Mouse (Mus musculus) heart, embryonic 11.5 days (tissue): ENCODE results near the gene Stip1. TPM values are rescaled to one million over a fixed set of nuclear protein-coding genes. Genes with fewer than 3 reads are reported as not detected.

ENCODE experiments used
- ATAC-seq: fragments of 200-750 bp; cut with Nextera tagmentation; replicated peaks from 2 replicates; pipeline ENCODE4 v1.8.0; 2017; ENCODE audit warnings: moderate library complexity; ENCODE audit not compliant: insufficient number of reproducible peaks, low FRiP score, low TSS enrichment
- H3K27ac ChIP-seq: fragments of 300-500 bp; sonication (generic); 2 replicates; pipeline ENCODE4 v1.5.1; 2014; ENCODE audit warnings: mild to moderate bottlenecking, low read depth, low read length
- H3K27me3 ChIP-seq: fragments of 300-500 bp; sonication (generic); 2 replicates; pipeline ENCODE4 v1.6.1; 2014; ENCODE audit warnings: mild to moderate bottlenecking, low read length, mixed read lengths; ENCODE audit not compliant: control insufficient read depth, insufficient read depth
- H3K36me3 ChIP-seq: fragments of 300-500 bp; sonication (generic); 2 replicates; pipeline ENCODE4 v1.6.1; 2014; ENCODE audit warnings: mild to moderate bottlenecking, low read length, moderate library complexity, mixed read lengths; ENCODE audit not compliant: control insufficient read depth, insufficient read depth
- H3K4me1 ChIP-seq: fragments of 300-500 bp; sonication (generic); 2 replicates; pipeline ENCODE4 v1.6.1; 2014; ENCODE audit warnings: low read length; ENCODE audit not compliant: control insufficient read depth, insufficient read depth
- H3K4me2 ChIP-seq: fragments of 300-500 bp; sonication (generic); 2 replicates; pipeline ENCODE4 v1.6.1; 2014; ENCODE audit warnings: mild to moderate bottlenecking, moderate library complexity
- H3K4me3 ChIP-seq: fragments of 300-500 bp; sonication (generic); 2 replicates; pipeline ENCODE4 v1.5.1; 2014; ENCODE audit warnings: low read depth, low read length
- H3K9ac ChIP-seq: fragments of 300-500 bp; sonication (generic); 2 replicates; pipeline ENCODE4 v1.6.1; 2014; ENCODE audit warnings: mild to moderate bottlenecking, low read depth, low read length, moderate library complexity
- H3K9me3 ChIP-seq: fragments of 300-500 bp; sonication (generic); replicated peaks from 2 replicates; pipeline ENCODE4 v1.6.1; 2016; ENCODE audit warnings: low read length; ENCODE audit not compliant: control insufficient read depth
- WGBS: fragments of 180-500 bp; shearing (Covaris S2); extraction: QIAGEN DNeasy Blood & Tissue Kit; methylation state at CpG from one replicate; pipeline ENCODE4 v1.1.7; 2014; ENCODE audit not compliant: insufficient replicate concordance; 5-methylcytosine and 5-hydroxymethylcytosine counted together
- polyA plus RNA-seq: library from polyadenylated mRNA; unstranded; fragments of >200 nt; fragmentation: Nextera tagmentation; extraction: Ambion mirVana; gene quantifications from 2 replicates; pipeline ENCODE4 v1.2.1, GENCODE M21; 2014

Gene Stip1
- polyA plus RNA-seq, 1 experiment from 2014 or later: 266 TPM

DNA sequence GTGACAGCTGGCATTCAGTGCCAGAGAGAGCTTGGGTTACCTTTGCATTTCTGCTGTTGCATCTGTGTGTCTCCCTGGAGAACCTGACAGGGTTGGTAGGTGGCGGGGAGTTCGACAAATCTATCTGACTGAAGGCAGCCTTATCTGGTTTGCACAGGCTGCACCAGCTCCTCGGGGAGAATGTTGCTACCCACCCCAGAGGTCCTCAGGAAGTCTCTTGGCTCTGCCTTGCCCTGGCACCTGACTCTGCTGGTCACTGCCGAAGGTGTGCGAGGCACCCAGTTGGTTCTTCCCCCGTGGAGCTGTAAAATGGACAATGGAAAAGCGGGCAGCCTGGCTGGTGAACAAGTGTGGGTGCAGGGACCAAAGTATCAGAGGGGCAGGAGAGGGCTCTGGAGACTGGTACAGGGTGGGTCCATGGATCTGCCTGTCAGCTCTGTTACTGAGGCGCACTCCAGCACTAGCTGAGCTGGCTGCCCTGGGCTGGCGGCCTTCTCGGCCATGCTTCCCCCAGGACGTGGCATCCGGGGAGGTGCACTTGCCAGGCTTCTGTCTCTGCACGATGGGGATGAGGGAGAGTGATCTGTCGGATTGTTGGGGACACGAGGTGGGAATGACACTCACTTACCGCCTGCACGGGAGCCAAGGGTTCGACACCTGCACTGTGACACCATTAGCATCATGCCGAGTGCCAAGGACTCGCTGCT, 27.7 kb upstream of the Stip1 start:
- H3K27ac ChIP-seq: no peak overlapping the region
- H3K4me1 ChIP-seq: peaks cover 22% of the 10 kb centered on the region
- WGBS: 30% methylated on average over 20 of the region's 20 CpGs
- H3K9me3 ChIP-seq: no peaks in the 10 kb centered on the region
- no peak overlapping the region for H3K4me3 ChIP-seq
- H3K4me2 ChIP-seq: no peak overlapping the region
- no peaks in the 10 kb centered on the region for H3K36me3 ChIP-seq
- H3K27me3 ChIP-seq: peaks cover 24% of the 10 kb centered on the region
- no peak overlapping the region for H3K9ac ChIP-seq
- ATAC-seq: no peak

- Histone ChIP-seq H3K4me2 (peak overlapping the region; percentile 4), H3K36me3 (no peaks in the 10 kb centered on the region), H3K9me3 (no peaks in the 10 kb centered on the region), H3K4me1 (peaks cover 22% of the 10 kb centered on the region), H3K27me3 (peaks cover 24% of the 10 kb centered on the region), H3K27ac (no peak overlapping the region; the same call in 1 of the 2 replicates), H3K4me3 (no peak overlapping the region), H3K9ac (no peak overlapping the region)
- 36% methylated on average over 7 of the region's 8 CpGs for WGBS
- no peak for ATAC-seq
These were observed 27.1 kb upstream of the Stip1 start for GRCm38 (mm10) chr19:7066828-7067342.

DNA sequence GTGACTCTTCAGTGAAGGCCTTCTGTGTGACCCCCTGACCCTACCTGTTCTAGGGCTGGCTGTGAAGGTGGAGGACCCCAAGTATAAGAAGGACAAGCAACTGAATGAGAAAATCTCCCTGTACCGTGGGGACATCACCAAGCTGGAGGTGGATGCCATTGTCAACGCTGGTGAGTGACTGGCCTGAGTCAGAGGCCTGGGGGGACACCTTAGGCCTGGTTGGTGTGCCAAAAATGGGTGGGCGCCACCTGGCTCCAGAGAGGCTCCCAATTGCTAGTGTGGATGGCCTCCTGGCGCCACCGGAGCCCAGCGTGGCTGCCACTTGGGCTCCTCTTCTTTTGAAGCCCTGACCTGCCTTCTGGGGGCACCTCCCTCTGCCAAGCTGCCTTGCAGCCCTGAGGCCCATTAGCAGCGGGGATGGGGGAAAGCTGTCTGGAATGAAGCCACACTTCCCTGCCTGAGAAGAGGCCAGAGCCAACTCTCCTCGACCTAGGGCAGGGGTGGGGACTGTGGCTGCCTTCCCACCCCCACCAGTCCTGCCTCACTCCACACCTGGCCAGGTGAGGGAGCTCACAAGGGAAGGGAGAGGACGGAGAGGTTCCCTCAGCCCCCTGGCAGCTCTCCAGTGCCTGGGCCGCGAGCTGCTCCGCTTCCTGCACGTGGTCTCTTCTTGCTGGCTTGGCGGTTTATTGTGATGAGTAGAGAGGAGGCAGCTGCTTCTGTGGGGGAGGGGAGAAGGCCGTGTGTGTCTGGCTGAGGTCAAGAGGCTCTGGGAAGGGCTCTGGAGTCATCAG, 26.5 kb upstream of the Stip1 start:
- peaks cover 22% of the 10 kb centered on the region for H3K4me1 ChIP-seq
- no peak for ATAC-seq
- peak overlapping the region; percentile 4 for H3K4me2 ChIP-seq

GRCm38 (mm10) chr19:7064571-7064970, 24.8 kb upstream of the Stip1 start:
- no peak overlapping the region for H3K27ac ChIP-seq
- H3K4me2 ChIP-seq: no peak overlapping the region
- peaks cover 21% of the 10 kb centered on the region for H3K27me3 ChIP-seq
- H3K4me1 ChIP-seq: peaks cover 18% of the 10 kb centered on the region
- no peak overlapping the region for H3K9ac ChIP-seq
- WGBS: 2% methylated on average over 3 of the region's 3 CpGs
- no peaks in the 10 kb centered on the region for H3K36me3 ChIP-seq
- no peak for ATAC-seq
- H3K4me3 ChIP-seq: no peak overlapping the region
- H3K9me3 ChIP-seq: no peaks in the 10 kb centered on the region

More for the DNA sequence above, 26.5 kb upstream of the Stip1 start:
- no peaks in the 10 kb centered on the region for H3K36me3 ChIP-seq
- H3K9ac ChIP-seq: no peak overlapping the region
- no peaks in the 10 kb centered on the region for H3K9me3 ChIP-seq
- H3K27me3 ChIP-seq: peaks cover 24% of the 10 kb centered on the region
- no peak overlapping the region for H3K4me3 ChIP-seq
- H3K27ac ChIP-seq: no peak overlapping the region; the same call in 1 of the 2 replicates
- 31% methylated on average over 15 of the region's 15 CpGs for WGBS

DNA sequence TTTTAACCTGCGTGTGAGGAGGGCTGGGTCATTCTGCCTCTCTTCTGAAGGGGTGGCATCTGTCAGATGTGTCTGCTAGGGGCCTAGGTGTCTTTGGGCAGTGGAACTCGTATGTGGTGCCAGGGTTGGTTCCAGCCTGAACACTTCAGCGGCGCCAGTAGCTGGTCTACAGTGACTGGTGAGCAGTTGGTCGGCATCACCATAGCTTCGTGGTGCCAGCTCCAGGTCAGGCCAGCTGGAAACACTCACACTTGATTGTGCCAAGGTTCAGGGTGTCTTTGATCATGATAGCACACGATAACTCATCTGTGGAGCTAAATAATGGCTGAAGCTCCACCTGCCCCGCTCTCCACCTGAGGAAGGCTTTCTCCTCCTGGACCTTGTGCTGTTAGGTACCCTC, 23.1 kb upstream of the Stip1 start:
- 80% methylated on average over 8 of the region's 8 CpGs for WGBS
- Histone ChIP-seq H3K4me3 (no peak overlapping the region), H3K36me3 (no peaks in the 10 kb centered on the region), H3K9me3 (no peaks in the 10 kb centered on the region), H3K4me2 (no peak overlapping the region), H3K27ac (no peak overlapping the region), H3K27me3 (peaks cover 13% of the 10 kb centered on the region), H3K9ac (no peak overlapping the region), H3K4me1 (peaks cover 18% of the 10 kb centered on the region)
- no peak for ATAC-seq

GRCm38 (mm10) chr19:7062110-7062509, 22.3 kb upstream of the Stip1 start:
- H3K9ac ChIP-seq: no peak overlapping the region
- 78% methylated on average over 5 of the region's 5 CpGs for WGBS
- ATAC-seq: no peak
- no peaks in the 10 kb centered on the region for H3K36me3 ChIP-seq
- H3K27me3 ChIP-seq: peaks cover 6% of the 10 kb centered on the region; the same call in 1 of the 2 replicates
- no peak overlapping the region for H3K4me3 ChIP-seq
- peaks cover 15% of the 10 kb centered on the region for H3K4me1 ChIP-seq
- no peak overlapping the region for H3K27ac ChIP-seq
- H3K9me3 ChIP-seq: no peaks in the 10 kb centered on the region
- no peak overlapping the region for H3K4me2 ChIP-seq

DNA sequence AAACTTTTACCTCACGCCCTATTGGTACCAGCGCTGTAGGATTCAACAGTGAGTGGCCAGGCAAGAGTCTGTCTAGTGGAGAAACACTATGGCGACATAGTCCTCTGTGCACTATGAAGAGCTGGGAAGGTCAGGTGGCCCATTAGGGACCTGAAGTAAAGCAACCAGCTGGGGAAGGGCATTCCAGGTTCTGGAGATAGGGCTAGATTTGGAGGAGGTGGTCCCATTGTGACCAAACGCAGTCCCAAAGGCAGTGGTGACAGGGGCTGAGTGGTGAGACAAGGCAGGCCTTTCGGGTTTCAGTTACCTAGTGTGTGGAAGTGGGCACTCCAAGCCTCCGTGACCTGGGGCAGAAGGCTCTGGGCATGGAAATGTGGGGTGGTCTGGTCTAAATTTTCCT, 18.8 kb upstream of the Stip1 start:
- 41% methylated on average over 6 of the region's 6 CpGs for WGBS
- H3K9me3 ChIP-seq: no peaks in the 10 kb centered on the region
- H3K27me3 ChIP-seq: no peaks in the 10 kb centered on the region; the same call in 1 of the 2 replicates
- peak overlapping the region; percentile 51; the same call in 1 of the 2 replicates for H3K27ac ChIP-seq
- H3K4me1 ChIP-seq: peaks cover 18% of the 10 kb centered on the region
- H3K36me3 ChIP-seq: no peaks in the 10 kb centered on the region
- ATAC-seq: no peak
- H3K9ac ChIP-seq: no peak overlapping the region
- peak overlapping the region; percentile 100 for H3K4me2 ChIP-seq
- peak overlapping the region; percentile 64; the same call in 1 of the 2 replicates for H3K4me3 ChIP-seq

DNA sequence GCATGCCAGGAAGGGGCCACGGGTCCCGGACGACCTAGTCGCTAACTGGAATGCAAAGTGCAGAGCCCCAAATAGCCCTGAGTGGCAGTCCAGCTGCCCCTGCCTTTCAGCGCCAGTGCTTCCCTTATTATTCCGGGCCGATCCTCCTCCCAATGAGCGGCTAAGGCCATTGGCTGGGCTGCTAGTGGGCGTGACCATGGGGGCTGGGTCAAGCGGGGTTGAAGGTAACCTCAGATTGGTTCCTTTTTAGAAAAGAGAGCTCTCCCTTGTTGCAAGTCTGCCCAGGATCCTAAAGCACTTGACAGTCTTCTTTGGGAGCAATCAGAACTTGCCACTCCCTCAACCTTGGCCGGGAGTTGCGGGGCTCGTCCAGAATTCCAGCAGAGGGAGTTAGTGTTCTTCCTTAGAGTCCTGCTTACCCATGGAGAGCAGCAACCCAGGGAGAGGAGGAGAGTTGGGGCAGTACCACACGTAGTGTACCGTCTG, 18.0 kb upstream of the Stip1 start:
- Histone ChIP-seq H3K9ac (peak overlapping the region; percentile 80; the same call in 1 of the 2 replicates), H3K27me3 (no peaks in the 10 kb centered on the region; the same call in 1 of the 2 replicates), H3K9me3 (no peaks in the 10 kb centered on the region), H3K4me3 (peak overlapping the region; percentile 64), H3K27ac (peak overlapping the region; percentile 71; the same call in 1 of the 2 replicates), H3K36me3 (no peaks in the 10 kb centered on the region), H3K4me1 (peaks cover 18% of the 10 kb centered on the region), H3K4me2 (peak overlapping the region; percentile 100)
- ATAC-seq: peak; percentile 73
- WGBS: under 1% methylated on average over 15 of the region's 15 CpGs
